Mouse (Mus musculus): Measurements from ENCODE around the gene Dmrt1. TPM values are rescaled to one million over a fixed set of nuclear protein-coding genes. Genes with fewer than 3 reads are reported as not detected.
A peak's percentile ranks its signal among the peaks of the same experiment; 100 is the strongest.
"Not testable (repeated sequence)": the region's sequence is repeated elsewhere in the genome, so short reads cannot be mapped to it uniquely, and the experiment has no call there.

Gene Dmrt1
- total RNA-seq (2021), result not detected
- long read RNA-seq, experiment 1, result 0 reads
- long read RNA-seq, experiment 2, result 0 reads

DNA sequence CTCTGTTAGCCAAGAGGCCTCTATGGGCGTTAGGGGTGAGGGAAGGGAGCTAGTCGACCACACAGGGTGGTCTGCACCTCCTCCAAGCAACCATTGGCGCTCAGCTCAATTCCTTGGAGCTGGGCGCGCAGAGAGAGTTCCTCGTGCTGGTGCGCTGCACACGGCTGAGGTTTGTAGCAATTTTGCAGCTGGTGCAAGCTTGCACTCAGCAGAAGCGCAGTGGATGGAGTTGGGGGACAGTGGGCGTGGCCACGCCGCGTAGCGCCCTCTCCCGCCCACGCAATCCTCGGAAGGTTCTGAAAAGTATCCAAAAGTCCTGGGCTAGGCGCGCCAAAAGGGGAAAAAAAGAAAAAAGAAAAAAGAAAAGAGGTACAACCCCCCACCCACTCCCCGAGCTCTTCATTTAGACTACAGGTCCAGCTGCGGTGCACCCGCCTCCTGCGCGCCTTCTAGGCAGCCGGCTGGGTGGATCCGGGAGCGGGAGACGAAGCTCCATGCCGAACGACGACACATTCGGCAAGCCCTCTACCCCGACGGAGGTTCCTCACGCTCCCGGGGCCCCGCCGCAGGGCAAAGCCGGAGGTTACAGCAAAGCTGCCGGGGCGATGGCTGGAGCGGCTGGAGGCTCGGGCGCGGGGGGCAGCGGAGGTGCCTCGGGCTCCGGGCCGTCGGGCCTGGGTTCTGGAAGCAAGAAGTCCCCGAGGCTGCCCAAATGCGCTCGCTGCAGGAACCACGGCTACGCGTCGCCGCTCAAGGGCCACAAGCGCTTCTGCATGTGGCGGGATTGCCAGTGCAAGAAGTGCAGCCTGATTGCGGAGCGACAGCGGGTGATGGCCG, at the start of gene Dmrt1:
TSS of gene Dmrt1 (plus strand) at position 259 of the 837 bp plus-strand sequence.
- intact Hi-C loops (cut with DNase I), result no loop called here
- no peak for DNase-seq

- intact Hi-C loops (cut with DNase I), result no loop called here
- no peak for DNase-seq
Measured at GRCm38 (mm10) chr19:25460760-25461159, 44.7 kb upstream of the Dmrt1 start.

GRCm38 (mm10) chr19:25461553-25462320, 43.7 kb upstream of the Dmrt1 start:
- DNase-seq, result no peak
- intact Hi-C loops (cut with DNase I), result no loop called here

GRCm38 (mm10) chr19:25475806-25476205, 29.6 kb upstream of the Dmrt1 start:
- intact Hi-C loops (cut with DNase I); DNase-seq: not testable (repeated sequence)

DNA sequence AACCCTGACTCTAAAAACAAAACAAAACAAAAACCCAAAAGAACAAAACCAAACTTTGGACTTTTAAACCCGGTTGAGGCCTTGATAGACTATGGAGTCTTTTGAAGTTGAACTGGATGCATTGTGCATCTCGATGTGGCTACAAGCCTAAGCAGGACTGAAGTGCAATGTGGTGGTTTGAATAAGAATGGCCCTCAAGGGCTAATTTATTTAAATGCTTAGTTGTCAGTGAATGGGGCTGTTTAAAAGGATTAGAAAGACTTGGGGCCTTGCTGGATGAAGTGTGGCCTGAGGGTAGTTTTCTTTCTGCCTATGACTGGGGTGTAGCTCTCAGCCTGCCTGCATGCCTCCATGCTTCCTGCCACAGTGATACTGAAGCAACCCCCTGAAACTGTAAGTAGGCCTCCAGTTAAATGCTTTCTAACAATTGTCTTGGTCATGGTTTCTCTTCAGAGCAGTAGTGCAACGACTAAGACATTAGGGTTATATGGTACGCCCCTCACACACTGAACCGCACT, 26.2 kb upstream of the Dmrt1 start:
- DNase-seq, result no peak
- intact Hi-C loops (cut with DNase I), result no loop called here

DNA sequence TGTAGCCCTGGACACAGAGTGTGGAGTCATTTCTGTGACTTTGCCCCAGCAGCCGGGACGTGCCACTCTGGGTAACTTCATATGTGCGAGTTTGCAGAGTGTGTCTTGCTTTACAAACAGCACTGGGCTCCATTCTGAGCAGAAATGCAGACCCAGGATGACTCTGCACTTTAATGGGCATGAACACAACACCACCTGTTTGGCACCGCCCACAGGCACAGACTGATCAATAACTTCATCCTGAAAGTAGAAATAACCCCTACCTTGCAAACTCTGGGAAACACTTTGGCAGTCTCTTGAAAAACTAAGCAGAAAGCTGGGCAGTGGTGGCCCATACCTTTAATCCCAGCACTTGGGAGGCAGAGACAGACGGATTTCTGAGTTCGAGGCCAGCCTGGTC, 24.6 kb upstream of the Dmrt1 start:
- intact Hi-C loops (cut with DNase I), result no loop called here
- DNase-seq, result no peak

- DNase-seq, result no peak
- intact Hi-C loops (cut with DNase I), result no loop called here
Measured at GRCm38 (mm10) chr19:25486561-25486960, 18.9 kb upstream of the Dmrt1 start.

GRCm38 (mm10) chr19:25487350-25487749, 18.1 kb upstream of the Dmrt1 start:
- intact Hi-C loops (cut with DNase I), result no loop called here

GRCm38 (mm10) chr19:25488546-25488945, 16.9 kb upstream of the Dmrt1 start:
- intact Hi-C loops (cut with DNase I), result no loop called here
- DNase-seq, result no peak

More at GRCm38 (mm10) chr19:25487350-25487749, 18.1 kb upstream of the Dmrt1 start:
- no peak for DNase-seq

GRCm38 (mm10) chr19:25489546-25489945, 15.9 kb upstream of the Dmrt1 start:
- no peak for DNase-seq
- intact Hi-C loops (cut with DNase I), result no loop called here

- DNase-seq, result no peak
- intact Hi-C loops (cut with DNase I), result no loop called here
Measured at GRCm38 (mm10) chr19:25497434-25497833, 8.0 kb upstream of the Dmrt1 start.

GRCm38 (mm10) chr19:25504878-25505277, 540 bp upstream of the Dmrt1 start:
- no peak for DNase-seq

DNA sequence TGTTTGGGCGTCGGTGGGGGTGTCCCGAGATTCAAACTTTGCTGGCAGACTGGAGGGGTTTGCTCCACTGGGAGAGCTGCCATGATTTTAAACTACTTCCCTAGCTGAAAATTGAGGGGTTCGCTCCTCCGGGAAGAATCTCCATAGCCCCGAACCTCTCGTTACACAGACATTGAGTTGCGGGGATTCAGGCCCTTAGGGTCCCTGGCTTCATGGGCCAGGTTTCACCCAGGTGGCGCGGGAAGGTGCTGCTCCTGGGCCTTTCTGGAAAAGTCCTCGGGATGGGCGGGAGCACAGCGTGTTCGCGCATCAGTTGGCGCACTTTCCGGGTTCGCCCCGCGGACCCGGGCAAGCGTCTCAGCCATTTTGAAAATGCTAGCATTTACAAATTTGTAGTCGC, 1.2 kb downstream of the Dmrt1 start:
- DNase-seq, result no peak
- intact Hi-C loops (cut with DNase I), result no loop called here

More at GRCm38 (mm10) chr19:25504878-25505277, 540 bp upstream of the Dmrt1 start:
- intact Hi-C loops (cut with DNase I), result no loop called here

- intact Hi-C loops (cut with DNase I), result no loop called here
- no peak for DNase-seq
Measured at GRCm38 (mm10) chr19:25514986-25515530, 9.6 kb downstream of the Dmrt1 start.

- intact Hi-C loops (cut with DNase I), result no loop called here
- no peak for DNase-seq
Measured at GRCm38 (mm10) chr19:25524156-25524555, 18.7 kb downstream of the Dmrt1 start.

DNA sequence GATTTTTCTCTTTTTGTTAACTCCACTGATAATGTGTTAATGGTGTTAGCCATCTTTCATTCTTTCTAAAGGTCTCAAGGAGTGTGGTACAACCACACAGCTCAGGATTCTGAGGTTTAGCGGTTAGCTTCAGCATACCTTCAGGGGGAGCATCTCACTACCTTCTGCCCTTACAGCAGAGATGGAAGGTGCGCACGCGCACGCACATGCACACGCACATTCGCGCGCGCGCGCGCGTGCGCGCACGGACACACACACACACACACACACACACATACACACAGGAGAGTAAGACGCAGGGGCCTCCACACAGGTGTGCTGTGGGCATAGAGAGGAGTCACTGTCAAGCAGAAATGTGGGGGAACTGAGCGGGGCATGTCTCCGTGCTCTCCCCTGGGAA, 20.3 kb downstream of the Dmrt1 start:
- intact Hi-C loops (cut with DNase I), result no loop called here
- no peak for DNase-seq

DNA sequence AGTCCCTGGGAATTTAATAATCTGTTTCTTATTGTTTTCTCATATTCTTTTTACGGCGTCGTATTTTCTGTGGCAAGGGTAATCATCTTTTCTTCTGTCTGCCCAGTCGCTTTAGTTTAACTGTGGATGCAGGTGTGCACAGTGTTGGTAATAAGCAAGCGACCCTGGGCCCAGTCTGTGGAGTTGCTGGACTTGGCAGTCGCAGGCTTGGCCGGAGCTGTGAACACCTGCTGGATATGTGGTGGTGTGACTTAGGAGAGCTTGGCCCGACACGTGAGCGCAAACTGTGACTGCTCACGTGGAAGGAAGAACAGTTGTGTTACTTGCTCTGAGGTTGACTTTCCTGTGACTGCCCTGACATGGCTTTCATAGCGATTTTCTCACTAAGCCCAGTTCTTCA, 24.3 kb downstream of the Dmrt1 start:
- DNase-seq, result no peak
- intact Hi-C loops (cut with DNase I), result no loop called here

DNA sequence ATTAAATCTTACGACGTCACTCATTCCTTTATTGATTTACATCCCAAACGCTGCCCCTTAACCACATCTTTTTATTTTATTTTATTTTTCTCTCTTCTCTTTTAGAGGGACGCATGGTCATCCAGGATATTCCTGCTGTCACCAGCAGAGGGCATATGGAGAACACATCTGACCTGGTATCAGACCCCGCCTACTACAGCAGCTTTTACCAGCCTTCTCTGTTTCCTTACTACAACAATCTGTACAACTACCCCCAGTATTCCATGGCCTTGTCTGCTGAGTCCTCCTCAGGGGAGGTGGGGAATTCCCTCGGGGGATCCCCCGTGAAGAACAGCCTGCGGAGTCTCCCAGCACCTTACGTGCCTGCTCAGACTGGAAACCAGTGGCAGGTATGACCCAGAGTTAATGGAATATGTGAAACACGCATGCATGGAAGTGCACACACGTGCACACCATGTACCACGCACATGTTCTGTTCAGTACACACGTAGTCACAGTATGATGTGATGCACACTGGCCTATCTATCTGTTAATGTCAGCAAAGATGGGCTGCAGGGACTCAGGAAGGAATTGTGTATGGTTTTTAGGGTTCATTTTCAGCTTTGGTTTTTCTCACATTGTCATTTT, 40.4 kb downstream of the Dmrt1 start:
- peak in 1 of 2 experiments; percentile 15 for DNase-seq
- intact Hi-C loops (cut with DNase I), result loop anchor here (2.0 kb wide), 1 partner anchor 85 kb away; no protein-coding TSS in a partner anchor

- intact Hi-C loops (cut with DNase I), result no loop called here
- DNase-seq, result no peak
Measured at GRCm38 (mm10) chr19:25547086-25547643, 41.7 kb downstream of the Dmrt1 start.

GRCm38 (mm10) chr19:25550346-25550745, 44.9 kb downstream of the Dmrt1 start:
- DNase-seq, result no peak
- intact Hi-C loops (cut with DNase I), result no loop called here
